Mouse (Mus musculus) cerebellum, postnatal 25 days (tissue): ENCODE data around the gene Nsun7.
A peak's percentile ranks its signal among the peaks of the same experiment; 100 is the strongest.

Experiments
- DNase-seq, 2 experiments: peaks; one replicate each; pipeline ENCODE4 v3.0.0; 2021; ENCODE audit warnings: mixed read lengths in 2 of 2

The Nsun7 gene

GRCm38 (mm10) chr5:66294106-66294625 lies 34.5 kb downstream of the Nsun7 start:
- no peak for DNase-seq

- no peak for DNase-seq
Observed at GRCm38 (mm10) chr5:66294952-66295351, 35.3 kb downstream of the Nsun7 start.

GRCm38 (mm10) chr5:66296116-66296515 lies 36.4 kb downstream of the Nsun7 start:
- no peak for DNase-seq

GRCm38 (mm10) chr5:66298856-66299255 lies 39.2 kb downstream of the Nsun7 start:
- no peak for DNase-seq

GRCm38 (mm10) chr5:66300576-66300975 lies 40.9 kb downstream of the Nsun7 start:
- DNase-seq, result no peak

GRCm38 (mm10) chr5:66302085-66302815 lies 42.6 kb downstream of the Nsun7 start:
- DNase-seq, result no peak

- DNase-seq, result no peak
Observed at GRCm38 (mm10) chr5:66302873-66303272, 43.2 kb downstream of the Nsun7 start.

GRCm38 (mm10) chr5:66304300-66305067 lies 44.8 kb downstream of the Nsun7 start:
- no peak for DNase-seq

GRCm38 (mm10) chr5:66305511-66305910 lies 45.8 kb downstream of the Nsun7 start:
- no peak for DNase-seq

- no peak for DNase-seq
Observed at GRCm38 (mm10) chr5:66310328-66310727, 50.6 kb downstream of the Nsun7 start.

GRCm38 (mm10) chr5:66310806-66311205 lies 51.1 kb downstream of the Nsun7 start:
- DNase-seq, result no peak

- peak in 1 of 2 experiments; percentile 41 for DNase-seq
Observed at GRCm38 (mm10) chr5:66315791-66316190, 56.1 kb downstream of the Nsun7 start.

GRCm38 (mm10) chr5:66319341-66319740 lies 59.6 kb downstream of the Nsun7 start:
- peak in 1 of 2 experiments; percentile 64 for DNase-seq

- no peak for DNase-seq
Observed at GRCm38 (mm10) chr5:66319827-66320404, 60.2 kb downstream of the Nsun7 start.

GRCm38 (mm10) chr5:66323131-66323530 lies 63.4 kb downstream of the Nsun7 start:
- DNase-seq, result no peak

- no peak for DNase-seq
Observed at GRCm38 (mm10) chr5:66323603-66324002, 63.9 kb downstream of the Nsun7 start.

- DNase-seq, result no peak
Observed at GRCm38 (mm10) chr5:66326395-66326794, 66.7 kb downstream of the Nsun7 start.

- no peak for DNase-seq
Observed at GRCm38 (mm10) chr5:66327949-66328726, 68.4 kb downstream of the Nsun7 start.

GRCm38 (mm10) chr5:66328766-66329165 lies 69.1 kb downstream of the Nsun7 start:
- DNase-seq, result no peak

- no peak for DNase-seq
Observed at GRCm38 (mm10) chr5:66330806-66331205, 71.1 kb downstream of the Nsun7 start.

- peak; percentile 64 to 77 for DNase-seq
Observed at GRCm38 (mm10) chr5:66337025-66337968, 77.6 kb downstream of the Nsun7 start.

GRCm38 (mm10) chr5:66337969-66338345 lies 78.3 kb downstream of the Nsun7 start:
- peak in 1 of 2 experiments; percentile 62 for DNase-seq
